Mouse (Mus musculus): Measurements from ENCODE around the gene Wrap73.

Wrap73 gene

GRCm38 (mm10) chr4:154142211-154143040 lies at the start of gene Wrap73:
Gene Wrap73 (plus strand): TSS chr4:154142372.
- peak; percentile 71 for DNase-seq (ENCODE audit: low spot score)

- DNase-seq (ENCODE audit: low spot score) = no peak
Measured at GRCm38 (mm10) chr4:154093210-154093609, 49.0 kb upstream of the Wrap73 start.

DNA sequence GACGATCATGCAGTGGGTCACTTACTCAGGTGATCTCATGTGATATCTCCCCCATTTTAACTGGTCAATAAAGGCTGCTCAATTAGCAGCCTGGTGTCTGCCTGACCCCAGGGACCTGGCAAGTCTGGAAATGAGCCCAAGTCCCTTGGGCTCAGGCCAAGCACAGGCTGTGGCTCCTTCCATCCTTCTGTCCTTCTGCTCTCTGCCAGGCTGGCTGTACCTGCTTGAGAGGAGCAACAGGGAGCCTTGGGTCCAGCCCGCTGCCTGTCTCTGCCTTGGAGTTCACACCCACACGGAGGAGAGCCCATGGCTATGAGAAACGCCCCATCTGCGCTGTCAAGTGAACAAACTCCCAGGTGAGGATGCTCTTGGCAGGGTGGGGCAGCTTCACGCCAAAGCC lies 46.1 kb upstream of the Wrap73 start:
- DNase-seq (ENCODE audit: low spot score) = no peak

DNA sequence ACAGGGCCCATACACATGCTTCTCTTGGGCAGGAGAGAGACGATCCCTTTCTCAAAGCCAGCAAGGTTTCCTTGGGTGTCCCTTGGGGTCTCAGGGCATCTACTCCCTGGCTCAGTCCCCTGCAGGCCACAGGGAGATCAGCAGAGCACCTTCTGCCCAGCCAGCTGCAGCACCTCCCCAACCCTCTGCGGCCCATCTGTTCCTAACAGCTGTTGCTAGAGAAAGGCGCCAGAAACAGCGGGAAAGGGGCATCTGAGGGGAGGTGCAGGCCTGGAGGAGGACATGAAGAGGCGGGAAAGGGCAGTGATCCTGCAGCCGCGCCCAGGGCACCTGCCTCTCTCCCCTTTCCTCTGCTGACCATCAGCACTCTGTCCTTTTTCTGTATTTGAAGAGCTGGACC lies 42.8 kb upstream of the Wrap73 start:
- DNase-seq (ENCODE audit: low spot score) = no peak

- no peak for DNase-seq (ENCODE audit: low spot score)
Measured at GRCm38 (mm10) chr4:154103386-154103785, 38.8 kb upstream of the Wrap73 start.

GRCm38 (mm10) chr4:154103912-154104311 lies 38.3 kb upstream of the Wrap73 start:
- DNase-seq (ENCODE audit: low spot score) = no peak

DNA sequence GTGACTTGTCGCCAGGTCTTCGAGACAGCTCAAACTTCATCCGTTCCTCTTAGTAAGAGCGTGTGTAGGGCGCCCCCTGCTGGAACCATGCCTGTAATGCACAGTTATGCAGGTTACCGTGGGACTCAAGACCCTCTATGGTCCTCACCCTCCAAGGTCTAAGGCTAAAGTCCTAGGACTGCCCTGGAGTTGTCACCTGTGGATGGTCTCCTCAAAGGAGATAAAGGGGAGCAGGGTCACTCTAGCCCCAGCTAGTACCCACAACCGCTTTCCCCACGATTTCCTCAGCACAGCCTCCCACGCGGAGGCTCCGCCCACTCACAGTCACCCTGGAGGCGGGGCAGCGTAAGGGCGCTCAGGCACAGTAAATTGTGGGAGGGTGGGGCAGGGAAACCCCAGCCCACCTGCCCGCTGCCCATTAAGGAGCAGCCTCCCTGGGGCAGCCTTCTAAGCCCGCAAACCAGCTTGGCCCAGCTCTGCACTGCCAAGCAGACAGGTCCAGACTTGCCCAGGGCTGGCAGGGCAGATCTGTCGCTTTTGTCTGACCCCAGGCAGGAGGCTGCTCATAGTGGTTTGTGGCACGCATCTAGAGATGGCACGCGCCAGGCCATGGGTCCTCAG lies 36.7 kb upstream of the Wrap73 start:
- peak; percentile 27 for DNase-seq (ENCODE audit: low spot score)

DNA sequence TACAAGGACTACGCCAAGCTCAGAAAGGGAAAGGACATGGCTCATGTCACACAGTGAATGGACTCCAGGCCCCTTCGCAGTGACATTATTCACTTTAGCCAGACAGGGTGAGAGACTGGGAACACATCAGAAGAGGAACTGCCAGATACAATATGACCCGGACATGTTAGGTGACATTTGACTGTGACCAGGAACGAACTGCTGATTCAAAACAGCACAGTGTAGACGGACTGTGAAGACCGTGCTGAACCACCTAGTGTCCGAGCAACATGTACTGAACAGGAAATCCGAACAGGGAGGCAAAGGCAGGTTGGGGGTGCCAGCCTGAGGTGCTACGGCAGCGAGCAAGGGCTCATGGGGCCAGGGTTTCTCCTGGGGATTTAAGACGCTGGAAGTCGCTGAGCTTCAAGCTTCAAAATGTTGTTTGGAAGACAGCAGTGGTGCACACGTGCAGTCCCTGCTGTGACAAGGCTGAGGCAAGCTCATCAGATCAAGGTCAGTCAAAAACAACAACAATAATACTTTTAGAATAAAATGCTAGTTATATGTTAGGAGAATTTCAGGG lies 35.6 kb upstream of the Wrap73 start:
- no peak for DNase-seq (ENCODE audit: low spot score)

GRCm38 (mm10) chr4:154109216-154109849 lies 32.8 kb upstream of the Wrap73 start:
- DNase-seq (ENCODE audit: low spot score) = no peak

- no peak for DNase-seq (ENCODE audit: low spot score)
Measured at GRCm38 (mm10) chr4:154109850-154110243, 32.3 kb upstream of the Wrap73 start.

GRCm38 (mm10) chr4:154116421-154116820 lies 25.8 kb upstream of the Wrap73 start:
- DNase-seq (ENCODE audit: low spot score) = no peak

DNA sequence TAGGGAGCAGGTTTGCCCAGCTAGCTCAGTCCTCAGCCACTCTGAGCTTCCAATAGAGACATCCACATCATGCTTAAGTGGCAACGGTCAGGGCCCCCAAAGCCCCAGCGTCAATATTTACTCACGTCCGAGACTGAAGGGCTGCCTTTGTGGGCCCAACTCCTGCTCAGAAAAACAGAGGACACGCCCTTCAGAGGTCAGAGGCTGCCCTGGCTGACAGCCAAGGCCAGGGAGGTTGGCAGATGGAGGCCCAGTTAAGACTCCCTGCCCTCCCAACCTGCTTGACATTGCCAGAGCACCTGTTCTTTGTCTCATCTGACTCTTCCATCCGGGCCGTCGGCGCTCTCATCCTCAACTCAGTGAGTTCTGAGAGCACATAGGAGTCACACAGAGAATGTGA lies 23.4 kb upstream of the Wrap73 start:
- DNase-seq (ENCODE audit: low spot score) = no peak

DNA sequence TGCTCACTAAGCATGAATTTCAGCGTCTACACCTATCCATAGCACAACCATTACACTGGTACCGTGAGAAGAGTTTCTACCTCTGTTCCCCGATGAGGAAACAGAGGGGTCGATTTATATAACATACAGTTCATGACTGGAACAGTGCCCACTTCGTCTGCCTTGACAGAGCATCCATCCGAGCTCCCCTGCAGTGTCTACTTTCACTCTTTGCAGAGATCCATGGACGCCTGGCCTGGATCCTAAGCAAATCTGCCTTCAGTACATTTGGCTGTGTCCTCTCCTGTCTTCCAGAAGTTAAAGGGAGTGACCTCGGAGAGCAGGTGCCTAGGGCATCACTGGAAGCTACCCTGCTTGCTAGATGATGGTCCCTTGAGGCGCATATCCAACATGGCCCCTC lies 23.0 kb upstream of the Wrap73 start:
- no peak for DNase-seq (ENCODE audit: low spot score)

GRCm38 (mm10) chr4:154121800-154122199 lies 20.4 kb upstream of the Wrap73 start:
- DNase-seq (ENCODE audit: low spot score) = no peak

GRCm38 (mm10) chr4:154122374-154122773 lies 19.8 kb upstream of the Wrap73 start:
- no peak for DNase-seq (ENCODE audit: low spot score)

GRCm38 (mm10) chr4:154123553-154123952 lies 18.6 kb upstream of the Wrap73 start:
- no peak for DNase-seq (ENCODE audit: low spot score)

GRCm38 (mm10) chr4:154125202-154125601 lies 17.0 kb upstream of the Wrap73 start:
- no peak for DNase-seq (ENCODE audit: low spot score)

GRCm38 (mm10) chr4:154127273-154127672 lies 14.9 kb upstream of the Wrap73 start:
- DNase-seq (ENCODE audit: low spot score) = no peak

- DNase-seq (ENCODE audit: low spot score) = no peak
Measured at GRCm38 (mm10) chr4:154129950-154130349, 12.2 kb upstream of the Wrap73 start.

- DNase-seq (ENCODE audit: low spot score) = no peak
Measured at GRCm38 (mm10) chr4:154131894-154132293, 10.3 kb upstream of the Wrap73 start.

DNA sequence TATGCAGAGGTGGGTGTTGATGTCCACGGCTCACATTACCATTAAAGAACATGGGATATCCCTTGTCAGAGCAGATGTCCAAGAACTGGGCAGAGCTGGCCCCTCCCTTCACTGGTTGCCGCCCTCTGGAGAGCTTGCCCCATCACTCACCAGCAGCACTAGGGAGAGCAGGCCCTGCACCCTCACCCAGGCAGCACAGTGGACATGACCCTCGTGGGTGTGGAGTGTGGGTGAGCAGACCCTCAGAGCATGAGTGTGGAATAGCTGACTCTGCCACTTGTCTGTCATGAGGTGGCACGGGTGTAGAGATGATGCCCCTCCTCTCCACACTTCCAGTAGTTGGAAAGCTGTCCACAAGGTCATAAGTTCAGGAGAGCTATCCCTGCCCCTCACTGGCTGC lies 7.4 kb upstream of the Wrap73 start:
- DNase-seq (ENCODE audit: low spot score) = no peak

DNA sequence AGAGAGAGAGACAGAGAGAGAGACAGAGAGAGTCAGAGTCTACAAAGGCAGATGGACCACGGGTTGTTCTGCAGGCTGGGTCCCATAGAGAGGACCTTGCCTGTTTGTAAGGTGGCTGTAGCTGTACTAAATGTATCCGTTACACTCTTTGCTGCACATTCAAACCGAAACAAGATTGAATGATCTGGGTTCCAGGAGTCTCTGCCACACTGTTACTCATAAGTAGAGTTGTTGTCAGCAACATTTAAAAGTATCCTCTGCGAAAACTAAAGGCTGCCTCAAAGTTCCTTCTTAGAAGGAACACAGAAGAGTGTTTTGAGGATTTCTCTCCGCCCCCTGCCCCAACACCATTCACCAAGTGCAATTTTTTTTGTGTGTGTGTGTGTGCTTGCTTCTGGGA lies 5.0 kb upstream of the Wrap73 start:
- no peak for DNase-seq (ENCODE audit: low spot score)

DNA sequence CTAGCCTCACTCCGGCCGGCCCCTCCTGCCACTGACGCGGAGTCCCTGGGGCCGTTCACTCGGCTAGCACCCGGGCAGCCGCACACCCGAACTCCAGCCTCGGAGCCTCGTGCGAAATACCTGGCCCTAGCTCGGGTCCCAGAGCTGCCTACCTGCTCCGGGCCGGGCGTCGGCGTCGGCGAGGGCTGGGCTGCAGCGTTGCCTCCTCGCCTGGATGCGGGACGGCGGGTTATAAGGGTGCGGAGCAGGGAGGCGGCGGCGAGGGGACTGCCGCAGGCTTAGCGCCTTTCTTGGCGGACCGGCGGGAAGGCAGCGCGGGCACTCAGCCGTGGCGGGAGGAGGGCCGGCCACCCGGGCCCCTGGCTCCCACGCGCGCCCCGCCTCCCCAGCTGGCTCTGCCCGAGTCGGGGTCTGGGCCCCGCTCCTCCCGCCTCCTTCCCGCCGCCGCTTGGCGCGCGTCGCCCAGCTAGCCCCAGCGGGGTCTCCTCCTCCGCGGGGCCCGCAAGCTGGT lies 2.4 kb upstream of the Wrap73 start:
- DNase-seq (ENCODE audit: low spot score) = no peak

DNA sequence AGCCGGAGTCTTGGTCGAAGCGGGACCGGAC lies 2.2 kb upstream of the Wrap73 start, which contains the start of gene Trp73:
Trp73 (minus strand) TSS at position 27 of the 31 bp plus-strand sequence.
- no peak for DNase-seq (ENCODE audit: low spot score)

Data from layer of hippocampus, adult 9-10 months (tissue).